Mouse (Mus musculus): ENCODE measurements around the gene Pms2.

- TF ChIP-seq EP300 (optimal IDR thresholded peaks at IDR 0.05), result no peak
- TF ChIP-seq CTCF (IDR thresholded peaks at IDR 0.05; ENCODE audit: low read depth), result no peak
Measured at GRCm38 (mm10) chr5:143959551-143959950, 49.8 kb downstream of the Pms2 start.

Measured in stomach, postnatal 0 days (tissue).